Mouse (Mus musculus) neural tube, embryonic 14.5 days (tissue): ENCODE data around the gene Rsbn1l. TPM values are rescaled to one million over a fixed set of nuclear protein-coding genes. Genes with fewer than 3 reads are reported as not detected.

Source experiments
- ATAC-seq: fragments of 200-750 bp; cut with Nextera tagmentation; 2 replicates; pipeline ENCODE4 v1.8.0; 2017; ENCODE audit warnings: low read depth, mild to moderate bottlenecking, moderate TSS enrichment, moderate library complexity
- H3K27ac ChIP-seq: fragments of 300-500 bp; sonication (generic); 2 replicates; pipeline ENCODE4 v1.5.1; 2014; ENCODE audit warnings: low read depth, mild to moderate bottlenecking, control low read depth, low read length, moderate library complexity, mixed read lengths
- H3K27me3 ChIP-seq: fragments of 300-500 bp; sonication (generic); 2 replicates; pipeline ENCODE4 v1.6.1; 2014; ENCODE audit warnings: low read length; ENCODE audit not compliant: control insufficient read depth, insufficient read depth
- H3K36me3 ChIP-seq: fragments of 300-500 bp; sonication (generic); 2 replicates; pipeline ENCODE4 v1.6.1; 2014; ENCODE audit warnings: low read length, mixed read lengths; ENCODE audit not compliant: control insufficient read depth, insufficient read depth
- H3K4me1 ChIP-seq: fragments of 300-500 bp; sonication (generic); 2 replicates; pipeline ENCODE4 v1.6.1; 2014; ENCODE audit warnings: low read length; ENCODE audit not compliant: control insufficient read depth, insufficient read depth
- H3K4me2 ChIP-seq: fragments of 300-500 bp; sonication (generic); 2 replicates; pipeline ENCODE4 v1.6.1; 2014; ENCODE audit warnings: mild to moderate bottlenecking, low read depth, low read length, control low read depth
- H3K4me3 ChIP-seq: fragments of 300-500 bp; sonication (generic); 2 replicates; pipeline ENCODE4 v1.5.1; 2014; ENCODE audit warnings: low read depth, low read length, control low read depth, mixed read lengths
- H3K9ac ChIP-seq: fragments of 300-500 bp; sonication (generic); replicated peaks from 2 replicates; pipeline ENCODE4 v1.6.1; 2014; ENCODE audit warnings: low read depth, mild to moderate bottlenecking, control low read depth, low read length, mixed read lengths
- H3K9me3 ChIP-seq: fragments of 300-500 bp; sonication (generic); 2 replicates; pipeline ENCODE4 v1.6.1; 2016; ENCODE audit warnings: low read length; ENCODE audit not compliant: control insufficient read depth
- WGBS: fragments of 180-500 bp; shearing (Covaris S2); extraction: QIAGEN DNeasy Blood & Tissue Kit; methylation state at CpG from one replicate; pipeline ENCODE4 v1.1.7; 2014; 5-methylcytosine and 5-hydroxymethylcytosine counted together
- polyA plus RNA-seq: library from polyadenylated mRNA; unstranded; fragments of >200 nt; fragmentation: Nextera tagmentation; extraction: Ambion mirVana; gene quantifications from 2 replicates; pipeline ENCODE4 v1.2.1, GENCODE M21; 2014

The Rsbn1l gene
- polyA plus RNA-seq, 1 experiment from 2014 or later = 6.8 TPM

DNA sequence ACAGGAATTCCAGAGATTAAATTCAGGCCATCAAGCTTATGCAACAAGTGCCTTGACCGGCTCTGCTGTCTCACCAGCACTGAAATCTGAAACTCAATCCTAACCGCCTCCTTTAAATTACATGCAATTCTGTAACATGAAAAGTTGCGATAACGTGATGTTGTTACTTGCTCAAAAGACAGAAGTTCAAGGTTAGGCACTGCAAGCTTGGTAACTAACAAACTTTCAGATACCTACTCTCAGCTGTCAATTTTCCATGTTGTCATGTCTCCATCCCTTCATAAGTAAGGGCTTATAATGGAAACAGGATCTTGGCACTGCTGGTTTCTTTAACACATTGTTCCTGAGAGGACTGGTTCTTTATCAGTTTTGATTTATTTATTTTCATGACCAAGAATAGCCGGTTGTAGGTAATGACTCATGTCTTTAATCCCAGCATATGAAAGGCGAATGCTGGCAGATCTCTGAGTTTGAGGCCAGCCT is 26.5 kb downstream of the Rsbn1l start:
- no peak for ATAC-seq
- H3K9ac ChIP-seq = no peak overlapping the region
- no peaks in the 10 kb centered on the region for H3K36me3 ChIP-seq
- no peak overlapping the region for H3K4me2 ChIP-seq
- no peak overlapping the region for H3K4me3 ChIP-seq
- no peaks in the 10 kb centered on the region for H3K9me3 ChIP-seq
- WGBS = 91% methylated on average over 6 of the region's 6 CpGs
- no peaks in the 10 kb centered on the region for H3K4me1 ChIP-seq
- no peaks in the 10 kb centered on the region for H3K27me3 ChIP-seq
- H3K27ac ChIP-seq = no peak overlapping the region

DNA sequence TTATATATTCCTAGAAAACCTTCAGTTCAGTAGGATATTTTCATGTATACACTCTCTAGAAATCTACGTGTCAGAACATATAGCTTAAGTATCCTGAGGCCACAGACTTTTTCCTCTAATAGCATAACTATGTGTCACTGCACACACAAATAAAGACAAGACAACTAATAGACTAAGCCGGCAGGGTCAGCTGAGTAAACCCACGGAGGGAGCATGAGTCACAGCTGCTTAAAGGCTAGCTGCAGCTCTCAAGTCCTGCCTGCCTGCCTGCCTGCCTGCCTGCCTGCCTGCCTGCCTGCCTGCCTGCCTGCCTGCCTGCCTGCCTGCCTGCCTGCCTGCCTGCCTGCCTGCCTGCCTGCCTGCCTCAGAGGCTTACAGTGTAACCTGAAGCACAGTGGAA is 30.7 kb downstream of the Rsbn1l start:
- no peaks in the 10 kb centered on the region for H3K27me3 ChIP-seq
- no peaks in the 10 kb centered on the region for H3K36me3 ChIP-seq
- H3K27ac ChIP-seq = no peak overlapping the region
- 82% methylated on average over 3 of the region's 3 CpGs for WGBS
- H3K4me3 ChIP-seq = no peak overlapping the region
- H3K9me3 ChIP-seq = no peaks in the 10 kb centered on the region
- no peaks in the 10 kb centered on the region for H3K4me1 ChIP-seq
- ATAC-seq = no peak
- no peak overlapping the region for H3K4me2 ChIP-seq
- H3K9ac ChIP-seq = no peak overlapping the region

DNA sequence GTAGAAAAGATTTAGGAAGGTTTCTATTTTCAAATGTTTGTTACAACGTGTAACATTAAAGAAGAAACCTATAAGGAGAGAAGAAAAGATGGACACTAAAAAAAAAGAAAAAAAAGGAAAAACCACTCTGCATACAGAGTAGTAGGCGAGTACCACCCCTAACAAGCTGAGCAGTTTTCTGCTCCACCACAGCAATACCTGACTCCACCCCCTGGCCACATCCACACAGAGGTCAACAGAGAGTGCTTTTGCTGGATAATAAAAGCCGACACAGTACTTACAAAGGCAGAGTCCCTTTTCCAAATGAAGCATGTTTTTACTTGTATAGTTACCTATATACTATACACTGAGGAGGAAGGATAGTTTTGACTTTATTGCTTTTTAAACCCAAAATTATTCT is 31.6 kb downstream of the Rsbn1l start:
- Histone ChIP-seq H3K4me3 (no peak overlapping the region), H3K36me3 (no peaks in the 10 kb centered on the region), H3K4me2 (no peak overlapping the region), H3K9ac (no peak overlapping the region), H3K27me3 (no peaks in the 10 kb centered on the region), H3K27ac (no peak overlapping the region), H3K9me3 (no peaks in the 10 kb centered on the region), H3K4me1 (no peaks in the 10 kb centered on the region)
- no peak for ATAC-seq
- WGBS = 62% methylated on average over 3 of the region's 3 CpGs

DNA sequence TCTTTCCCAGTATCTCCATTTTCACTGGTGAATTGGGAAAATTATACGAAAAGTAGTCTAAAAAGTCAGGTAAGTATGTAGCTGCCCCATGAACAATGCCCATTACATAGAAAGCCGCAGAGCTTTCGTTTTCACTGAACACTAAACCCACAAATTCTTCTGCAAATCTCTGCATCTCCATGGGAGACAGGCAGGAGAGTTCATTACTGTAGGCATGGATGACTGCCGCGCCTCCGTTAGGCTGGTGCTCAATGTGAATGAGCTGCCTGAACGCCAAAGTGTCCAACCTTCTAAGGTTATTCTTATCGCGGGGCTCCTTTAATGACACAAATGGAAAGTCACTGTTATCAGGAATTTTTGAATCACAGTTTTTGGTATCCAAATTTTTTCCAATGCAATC is 36.6 kb downstream of the Rsbn1l start:
- no peak overlapping the region for H3K4me3 ChIP-seq
- no peaks in the 10 kb centered on the region for H3K36me3 ChIP-seq
- peak; percentile 38; the same call in 1 of the 2 replicates for ATAC-seq
- no peak overlapping the region for H3K27ac ChIP-seq
- no peaks in the 10 kb centered on the region for H3K9me3 ChIP-seq
- no peaks in the 10 kb centered on the region for H3K4me1 ChIP-seq
- no peaks in the 10 kb centered on the region for H3K27me3 ChIP-seq
- H3K9ac ChIP-seq = no peak overlapping the region
- no peak overlapping the region for H3K4me2 ChIP-seq
- WGBS = 62% methylated on average over 9 of the region's 9 CpGs

DNA sequence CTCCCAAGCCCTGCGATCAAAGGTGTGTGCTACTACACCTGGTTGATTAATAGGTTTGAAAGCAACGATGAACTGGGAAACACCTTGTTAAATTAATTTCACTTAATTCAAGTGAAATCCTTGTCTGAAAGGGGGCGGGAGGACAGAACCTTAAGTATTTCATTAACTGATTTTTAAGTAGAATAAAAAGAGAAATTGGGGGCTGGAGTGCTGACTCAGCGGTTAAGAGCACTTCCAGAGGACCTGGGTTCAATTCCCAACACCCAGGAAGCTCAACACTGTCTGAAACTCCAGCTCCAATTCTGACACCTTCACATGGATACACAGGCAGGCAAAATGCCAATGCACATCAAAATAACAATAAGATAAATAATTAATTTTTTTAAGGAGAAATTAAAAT is 37.2 kb downstream of the Rsbn1l start:
- H3K9me3 ChIP-seq = no peaks in the 10 kb centered on the region
- H3K4me1 ChIP-seq = no peaks in the 10 kb centered on the region
- H3K4me2 ChIP-seq = no peak overlapping the region
- H3K27me3 ChIP-seq = no peaks in the 10 kb centered on the region
- no peak for ATAC-seq
- H3K36me3 ChIP-seq = no peaks in the 10 kb centered on the region
- no peak overlapping the region for H3K27ac ChIP-seq
- no peak overlapping the region for H3K4me3 ChIP-seq
- H3K9ac ChIP-seq = no peak overlapping the region
- WGBS = 96% methylated on average over 4 of the region's 4 CpGs

DNA sequence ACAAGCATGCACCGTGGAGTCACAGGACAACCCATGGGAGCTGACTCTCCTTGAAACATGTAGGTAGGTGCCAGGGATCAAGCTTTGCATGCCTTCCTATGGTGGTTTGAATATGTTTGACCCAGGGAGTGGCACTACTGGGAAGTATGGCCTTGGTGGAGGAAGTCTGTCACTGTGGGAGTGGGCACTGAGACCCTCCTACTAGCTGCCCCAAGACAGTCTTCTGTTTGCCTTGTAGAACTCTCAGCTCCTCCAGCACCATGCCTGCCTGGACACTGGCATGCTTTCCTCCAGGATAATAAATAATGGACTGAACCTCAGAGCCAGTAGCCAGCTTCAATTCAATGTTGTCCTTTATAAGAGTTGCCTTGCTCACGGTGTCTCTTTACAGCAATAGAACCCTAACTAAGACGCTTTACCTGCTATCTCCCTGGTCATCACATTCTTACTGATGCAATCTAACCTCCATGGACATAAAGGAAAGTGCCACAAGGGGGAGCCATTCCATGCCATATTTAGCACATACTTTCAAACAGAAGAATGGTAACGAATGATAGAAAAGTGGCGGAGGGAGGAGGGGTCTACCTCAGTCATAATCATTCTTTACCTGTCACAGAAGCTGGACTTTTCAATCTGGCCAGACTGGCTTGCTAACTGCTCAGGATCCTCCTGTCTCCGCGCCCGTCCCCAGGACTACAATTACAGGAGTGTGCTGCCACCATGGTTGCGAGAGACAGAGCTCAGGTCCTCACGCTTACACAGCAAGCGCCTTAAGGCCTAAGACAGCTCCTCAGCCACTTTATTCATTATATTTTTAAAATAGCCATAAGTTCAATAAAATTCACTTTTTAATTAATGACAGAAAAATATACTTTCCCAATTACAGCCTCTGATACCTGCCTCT is 42.6 kb downstream of the Rsbn1l start:
- H3K27me3 ChIP-seq = no peaks in the 10 kb centered on the region
- no peak overlapping the region for H3K4me3 ChIP-seq
- ATAC-seq = peak; percentile 52; the same call in 1 of the 2 replicates
- no peaks in the 10 kb centered on the region for H3K4me1 ChIP-seq
- H3K9me3 ChIP-seq = no peaks in the 10 kb centered on the region
- H3K36me3 ChIP-seq = no peaks in the 10 kb centered on the region
- 78% methylated on average over 11 of the region's 11 CpGs for WGBS
- no peak overlapping the region for H3K9ac ChIP-seq
- no peak overlapping the region for H3K27ac ChIP-seq
- no peak overlapping the region for H3K4me2 ChIP-seq

DNA sequence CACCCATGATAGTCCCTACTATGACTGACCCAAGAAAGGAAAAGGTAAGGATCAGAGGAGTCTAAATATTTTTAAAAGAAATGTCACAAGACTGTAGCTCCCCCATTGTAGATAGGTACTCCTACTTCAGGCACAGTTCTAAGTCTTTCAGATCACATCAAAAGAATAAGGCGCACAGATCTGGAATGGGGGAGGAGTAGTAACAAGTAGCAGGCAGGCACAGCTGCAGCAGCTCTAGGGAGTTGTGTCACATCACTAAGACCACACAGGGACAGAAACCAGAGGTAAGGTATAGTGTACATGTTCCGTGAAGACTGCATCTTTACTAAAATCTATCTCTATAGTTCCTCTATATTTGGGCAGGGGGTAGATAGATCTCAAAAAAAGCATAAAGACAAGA is 44.5 kb downstream of the Rsbn1l start:
- Histone ChIP-seq H3K4me3 (no peak overlapping the region), H3K4me2 (no peak overlapping the region), H3K27me3 (no peaks in the 10 kb centered on the region), H3K27ac (no peak overlapping the region), H3K36me3 (no peaks in the 10 kb centered on the region), H3K4me1 (no peaks in the 10 kb centered on the region), H3K9ac (no peak overlapping the region), H3K9me3 (no peaks in the 10 kb centered on the region)
- 89% methylated on average over 2 of the region's 2 CpGs for WGBS
- no peak for ATAC-seq

DNA sequence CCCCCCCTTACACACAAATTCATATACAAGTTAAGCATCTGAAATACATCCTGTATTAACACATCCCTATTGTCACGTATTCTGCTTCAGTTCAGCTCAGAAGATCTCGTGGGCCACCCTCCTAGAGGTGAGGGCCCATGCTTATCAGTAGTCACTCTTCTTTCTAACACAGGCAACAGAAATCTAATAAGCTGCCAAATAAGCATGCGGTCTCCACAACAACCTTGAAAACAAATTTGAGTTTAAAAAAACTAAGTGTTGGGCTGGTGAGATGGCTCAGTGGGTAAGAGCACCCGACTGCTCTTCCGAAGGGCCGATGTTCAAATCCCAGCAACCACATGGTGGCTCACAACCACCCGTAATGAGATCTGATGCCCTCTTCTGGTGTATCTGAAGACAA is 50.0 kb downstream of the Rsbn1l start:
- Histone ChIP-seq H3K4me2 (no peak overlapping the region), H3K9me3 (no peaks in the 10 kb centered on the region), H3K4me3 (no peak overlapping the region), H3K4me1 (no peaks in the 10 kb centered on the region), H3K27me3 (no peaks in the 10 kb centered on the region), H3K27ac (no peak overlapping the region), H3K9ac (no peak overlapping the region), H3K36me3 (no peaks in the 10 kb centered on the region; the same call in 1 of the 2 replicates)
- no peak for ATAC-seq
- over 99% methylated on average over 7 of the region's 7 CpGs for WGBS

DNA sequence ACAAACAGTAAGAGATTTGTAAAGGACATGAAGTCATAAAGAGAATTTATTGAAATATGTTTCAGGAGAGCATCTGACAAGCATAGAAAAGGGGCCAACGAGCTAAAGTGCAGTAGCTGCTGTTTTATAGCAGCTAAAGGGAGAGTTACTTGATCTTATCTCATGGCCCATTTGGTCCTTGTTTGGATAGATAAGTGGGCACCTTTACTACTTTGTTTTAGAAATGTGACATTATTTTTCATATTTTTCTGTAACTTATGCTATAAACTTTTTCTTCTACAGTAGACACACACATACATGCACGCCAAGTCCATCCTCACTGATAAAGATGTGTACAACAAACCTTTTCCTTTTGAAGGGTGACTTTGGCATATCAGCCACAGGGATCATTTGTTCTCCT is 50.8 kb downstream of the Rsbn1l start:
- 79% methylated on average over 2 of the region's 2 CpGs for WGBS
- no peak for ATAC-seq

More for the DNA sequence above, 50.8 kb downstream of the Rsbn1l start:
- no peaks in the 10 kb centered on the region; the same call in 1 of the 2 replicates for H3K36me3 ChIP-seq
- H3K9ac ChIP-seq = no peak overlapping the region
- no peaks in the 10 kb centered on the region for H3K9me3 ChIP-seq
- H3K4me1 ChIP-seq = no peaks in the 10 kb centered on the region
- no peak overlapping the region for H3K27ac ChIP-seq
- no peaks in the 10 kb centered on the region for H3K27me3 ChIP-seq
- H3K4me3 ChIP-seq = no peak overlapping the region
- no peak overlapping the region for H3K4me2 ChIP-seq
